Mouse (Mus musculus) gastrocnemius, adult 18-20 months (tissue): ENCODE measurements around the gene Wdr12. TPM values are rescaled to one million over a fixed set of nuclear protein-coding genes. Genes with fewer than 3 reads are reported as not detected.
"Not testable (repeated sequence)": the region's sequence is repeated elsewhere in the genome, so short reads cannot be mapped to it uniquely, and the experiment has no call there.

Source experiments
- DNase-seq: peaks from one replicate; pipeline ENCODE4 v3.0.0; 2021; ENCODE audit warnings: low spot score
- long read RNA-seq, 2 experiments: library from polyadenylated mRNA; stranded (forward); transcript quantifications; one replicate each; pipeline ENCODE4 v2.0.0; 2021
- total RNA-seq, 2 experiments: library from RNA; stranded (reverse); gene quantifications; 2 replicates each; pipeline ENCODE4 v1.2.3; 2021

Gene Wdr12
- 10 to 100 TPM; 12.5 to 13.6 TPM for total RNA-seq
- long read RNA-seq, experiment 1, full-length matches to known transcripts = 33 of 37 reads
- long read RNA-seq, experiment 1, partial matches to known transcripts = 3 of 37 reads
- long read RNA-seq, experiment 1, other reads (novel, unspliced or antisense) = 1 of 37 reads
- long read RNA-seq, experiment 2, full-length matches to known transcripts = 32 of 35 reads
- long read RNA-seq, experiment 2, partial matches to known transcripts = 0 of 35 reads
- long read RNA-seq, experiment 2, other reads (novel, unspliced or antisense) = 3 of 35 reads

DNA sequence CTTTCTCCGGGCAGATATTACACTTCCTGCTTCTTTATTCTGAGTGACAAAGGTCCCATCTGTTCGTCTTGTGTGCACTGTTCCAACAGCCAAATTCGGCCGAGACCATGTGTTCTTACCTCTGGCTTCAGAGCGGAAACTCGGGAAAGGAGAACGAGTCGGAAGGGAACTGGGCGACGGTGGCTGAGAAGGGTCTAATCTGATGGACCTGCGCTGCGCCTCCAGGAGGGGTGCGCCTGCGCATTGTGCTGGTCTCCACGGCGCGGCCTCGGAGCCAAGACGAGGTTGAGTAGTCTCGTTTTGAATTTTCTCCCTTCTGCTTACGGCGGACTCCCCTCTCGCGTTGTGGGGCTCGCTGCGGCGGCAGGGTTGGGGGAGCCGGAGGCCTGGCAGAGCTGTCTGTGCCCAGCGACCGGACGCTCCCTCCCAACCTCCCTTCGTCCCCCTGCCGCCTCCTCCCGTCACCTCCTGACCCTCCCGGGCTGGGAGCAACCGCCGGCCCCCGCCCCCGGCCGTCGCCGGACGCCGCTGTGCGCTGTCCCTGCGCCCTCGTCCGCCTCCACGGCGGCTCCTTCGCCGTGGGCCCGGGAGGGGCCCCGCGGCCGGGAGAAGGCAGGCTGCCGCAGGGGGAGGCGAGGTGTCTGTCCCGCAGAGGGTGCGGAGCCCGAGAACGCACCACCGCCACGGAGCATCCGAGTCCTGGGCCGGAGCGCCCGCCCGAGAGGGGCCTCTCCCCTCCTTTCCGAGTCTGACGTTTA is at the start of gene Wdr12, which contains the start of gene Carf:
Wdr12 (minus strand) TSS at position 622 of the 758 bp plus-strand sequence.
Carf (plus strand) TSS at position 224 of the 758 bp plus-strand sequence.
- peak; percentile 97 for DNase-seq

DNA sequence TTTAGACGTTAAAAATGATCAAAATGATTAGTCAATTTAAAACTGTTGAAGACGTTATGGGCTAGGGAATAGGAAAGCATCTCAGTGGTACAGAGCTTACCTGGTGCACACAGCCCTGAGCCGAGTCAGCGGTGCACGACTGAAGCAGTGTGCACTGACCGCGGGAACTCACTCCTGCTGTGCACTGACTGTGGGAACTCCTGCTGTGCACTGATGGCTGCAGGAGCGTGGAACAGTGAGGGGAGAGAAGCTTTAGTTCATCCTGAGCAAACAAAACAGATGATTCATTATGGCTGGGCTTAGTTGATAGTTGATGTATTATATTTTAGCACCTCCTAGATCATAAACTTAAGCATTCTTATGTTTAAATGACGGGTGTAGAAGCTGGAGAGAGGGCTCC is 38.9 kb upstream of the Wdr12 start:
- DNase-seq = no peak

- no peak for DNase-seq
Measured at GRCm38 (mm10) chr1:60117721-60118455, 19.4 kb upstream of the Wdr12 start.

DNA sequence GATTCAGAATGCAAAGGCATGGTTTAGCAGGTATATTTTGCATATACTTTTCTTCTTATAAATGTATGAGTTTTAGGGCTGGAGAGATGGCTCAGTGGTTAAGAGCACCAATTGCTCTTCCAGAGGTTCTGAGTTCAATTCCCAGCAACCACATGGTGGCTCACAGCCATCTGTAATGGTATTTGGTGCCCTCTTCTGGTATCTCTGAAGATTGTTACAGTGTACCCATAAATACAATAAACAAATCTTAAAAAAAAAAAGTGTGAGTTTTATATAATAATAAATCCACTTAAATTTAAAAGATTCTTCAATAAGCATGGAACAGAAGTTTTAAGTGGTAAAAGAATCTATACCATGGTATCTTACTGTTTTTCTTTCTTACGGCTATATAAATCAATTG is 6.1 kb upstream of the Wdr12 start:
- no peak for DNase-seq

- DNase-seq = peak; percentile 3
Measured at GRCm38 (mm10) chr1:60098839-60099238, 394 bp upstream of the Wdr12 start.

DNA sequence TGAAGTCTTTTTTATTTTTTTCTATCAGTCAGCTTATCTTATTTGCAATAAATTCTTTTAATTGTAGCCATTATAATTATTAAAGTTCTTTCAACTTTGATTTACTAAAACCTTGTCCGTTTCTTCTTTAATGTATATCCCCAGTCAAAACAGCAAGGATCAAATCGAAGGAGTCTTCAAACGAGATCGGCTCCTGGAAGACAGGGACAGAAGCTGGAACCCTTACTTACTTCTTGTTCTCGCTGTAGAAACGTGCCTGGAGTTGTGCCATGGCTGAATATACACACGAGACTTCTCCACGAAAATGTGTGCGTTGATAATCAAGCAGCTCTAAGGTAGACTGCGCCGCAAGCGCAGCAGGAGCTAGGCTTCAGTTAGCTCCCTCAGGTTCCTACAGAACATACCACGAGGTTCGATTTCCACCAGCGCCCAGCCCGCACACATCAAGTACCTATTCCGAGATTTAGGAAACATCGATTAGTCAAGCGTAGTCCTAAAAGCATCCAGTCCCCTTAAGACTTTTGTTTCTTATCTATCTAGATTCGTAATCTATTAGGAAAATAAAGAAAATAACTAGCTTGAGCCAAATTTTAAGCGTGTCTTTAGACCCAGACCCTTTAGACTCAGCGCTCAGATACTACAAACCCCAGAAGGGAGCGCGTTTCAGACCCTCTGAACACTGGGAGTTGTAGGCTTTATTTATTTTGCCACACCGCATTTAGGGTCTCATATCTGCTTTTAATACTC is 995 bp downstream of the Wdr12 start:
- DNase-seq = peak; percentile 62

DNA sequence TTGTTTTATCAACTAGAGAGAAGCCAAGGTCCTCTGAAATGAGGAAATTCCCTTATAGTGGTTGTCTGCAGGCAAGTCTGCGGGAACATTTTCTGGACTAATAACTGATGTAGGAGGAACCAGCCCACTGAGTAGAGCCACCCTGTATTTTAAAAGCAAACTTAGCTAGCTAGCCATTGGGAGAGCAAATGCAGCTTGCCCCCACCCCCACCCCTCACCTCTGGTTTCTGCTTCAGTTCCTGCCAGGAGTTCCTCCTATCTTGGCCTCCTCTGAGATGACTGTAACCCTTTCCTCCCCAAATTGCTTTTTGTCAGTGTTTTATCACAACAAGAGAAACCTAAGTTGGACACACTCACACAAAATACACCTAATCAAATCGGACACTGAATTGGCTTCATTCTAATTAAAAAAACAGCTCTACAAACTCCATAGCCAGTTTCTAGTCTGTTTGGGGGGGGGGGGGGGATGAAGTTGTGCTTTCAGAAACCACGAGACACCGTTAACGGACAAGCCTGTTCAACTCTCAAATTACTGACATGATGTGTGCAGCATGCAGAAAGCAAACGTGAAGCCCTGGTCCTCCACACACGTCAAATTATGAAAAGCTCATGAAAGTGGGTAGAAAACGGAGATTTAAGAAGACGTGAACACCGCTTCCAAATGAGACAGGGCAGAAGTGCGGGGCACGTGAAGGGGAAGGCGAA is 1.7 kb downstream of the Wdr12 start:
- no peak for DNase-seq

GRCm38 (mm10) chr1:60076411-60076810 is 22.0 kb downstream of the Wdr12 start:
- no peak for DNase-seq

GRCm38 (mm10) chr1:60075590-60075989 is 22.9 kb downstream of the Wdr12 start:
- DNase-seq = no peak

- no peak for DNase-seq
Measured at GRCm38 (mm10) chr1:60074935-60075334, 23.5 kb downstream of the Wdr12 start.

- not testable (repeated sequence) for DNase-seq
Measured at GRCm38 (mm10) chr1:60070725-60071124, 27.7 kb downstream of the Wdr12 start.

GRCm38 (mm10) chr1:60056310-60056709 is 42.1 kb downstream of the Wdr12 start:
- no peak for DNase-seq

- DNase-seq = no peak
Measured at GRCm38 (mm10) chr1:60054659-60055058, 43.8 kb downstream of the Wdr12 start.

- not testable (repeated sequence) for DNase-seq
Measured at GRCm38 (mm10) chr1:60047481-60047880, 51.0 kb downstream of the Wdr12 start.

GRCm38 (mm10) chr1:60044595-60044994 is 53.9 kb downstream of the Wdr12 start:
- no peak for DNase-seq

- peak; percentile 36 for DNase-seq
Measured at GRCm38 (mm10) chr1:60042796-60043469, 55.5 kb downstream of the Wdr12 start, which contains the start of gene Ica1l. TSS of gene Ica1l (minus strand) at chr1:60043184.

- DNase-seq = no peak
Measured at GRCm38 (mm10) chr1:60042398-60042795, 56.0 kb downstream of the Wdr12 start.

GRCm38 (mm10) chr1:60035044-60035443 is 63.4 kb downstream of the Wdr12 start:
- DNase-seq = no peak
